Mouse (Mus musculus): Measurements from ENCODE around the gene Dnmt3a. TPM values are rescaled to one million over a fixed set of nuclear protein-coding genes. Genes with fewer than 3 reads are reported as not detected.

Dnmt3a gene
- polyA plus RNA-seq, 1 experiment from 2014 or later = 55.1 TPM

DNA sequence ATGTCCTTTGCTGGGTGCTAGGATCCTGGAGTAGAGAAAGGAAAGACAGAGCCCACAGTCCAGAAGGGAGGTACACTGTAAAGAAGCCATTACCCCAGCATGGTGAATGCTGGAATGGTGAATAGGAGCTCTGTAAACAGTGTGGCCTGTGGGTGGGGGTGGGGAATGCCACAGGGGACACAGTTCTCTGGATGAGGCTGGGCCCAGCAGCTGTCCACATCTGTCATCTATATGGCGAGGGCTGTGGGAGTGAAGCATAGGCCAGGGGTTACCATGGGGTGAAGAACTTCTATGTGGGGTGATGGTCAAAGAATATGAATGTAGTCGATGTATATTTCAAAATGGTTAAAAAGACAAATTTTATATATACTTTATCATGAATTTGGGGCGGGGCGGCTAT is 52.9 kb downstream of the Dnmt3a start:
- no peak for ATAC-seq (replicated peaks; ENCODE audit: extremely low read depth, insufficient read depth, low FRiP score)
- peaks cover 25% of the 10 kb centered on the region for H3K36me3 ChIP-seq (ENCODE audit: control insufficient read depth, insufficient read depth)
- WGBS = 95% methylated on average over 4 of the region's 4 CpGs
- H3K4me3 ChIP-seq (ENCODE audit: low read length) = no peak overlapping the region
- no peaks in the 10 kb centered on the region for H3K9me3 ChIP-seq (replicated peaks; ENCODE audit: control insufficient read depth, low read length)
- no peak overlapping the region for H3K9ac ChIP-seq (ENCODE audit: low read length)
- H3K4me2 ChIP-seq (ENCODE audit: low read depth, low read length) = no peak overlapping the region
- H3K4me1 ChIP-seq (ENCODE audit: control insufficient read depth, insufficient read depth, low read length) = peaks cover 43% of the 10 kb centered on the region
- H3K27me3 ChIP-seq (ENCODE audit: control insufficient read depth, insufficient read depth, low read length) = no peaks in the 10 kb centered on the region
- no peak overlapping the region for H3K27ac ChIP-seq (ENCODE audit: low read length)

DNA sequence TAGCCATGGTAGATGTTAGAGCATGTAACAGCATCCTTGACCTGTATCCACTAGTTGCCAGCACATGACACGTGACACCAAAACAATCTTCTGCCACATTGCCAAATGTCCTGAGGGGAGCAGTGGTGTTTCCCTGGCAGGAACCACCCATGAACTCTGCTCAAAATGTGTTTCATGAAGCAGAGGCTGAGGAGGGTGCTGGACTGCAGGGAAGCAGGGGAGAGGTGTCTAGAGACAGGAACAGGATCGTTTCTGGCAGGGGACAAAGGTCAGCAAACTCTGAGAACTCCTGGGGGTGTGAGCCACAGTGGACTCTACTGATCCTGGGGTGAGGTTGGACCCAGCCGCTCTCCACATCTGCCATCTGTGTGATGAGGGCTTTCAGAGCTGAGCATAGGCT is 53.7 kb downstream of the Dnmt3a start:
- ATAC-seq (replicated peaks; ENCODE audit: extremely low read depth, insufficient read depth, low FRiP score) = no peak
- no peak overlapping the region for H3K27ac ChIP-seq (ENCODE audit: low read length)
- H3K4me1 ChIP-seq (ENCODE audit: control insufficient read depth, insufficient read depth, low read length) = peaks cover 38% of the 10 kb centered on the region
- WGBS = 66% methylated on average over 3 of the region's 3 CpGs
- H3K4me2 ChIP-seq (ENCODE audit: low read depth, low read length) = no peak overlapping the region
- H3K36me3 ChIP-seq (ENCODE audit: control insufficient read depth, insufficient read depth) = peaks cover 25% of the 10 kb centered on the region
- H3K4me3 ChIP-seq (ENCODE audit: low read length) = no peak overlapping the region
- H3K9ac ChIP-seq (ENCODE audit: low read length) = no peak overlapping the region
- H3K9me3 ChIP-seq (replicated peaks; ENCODE audit: control insufficient read depth, low read length) = no peaks in the 10 kb centered on the region
- no peaks in the 10 kb centered on the region for H3K27me3 ChIP-seq (ENCODE audit: control insufficient read depth, insufficient read depth, low read length)

DNA sequence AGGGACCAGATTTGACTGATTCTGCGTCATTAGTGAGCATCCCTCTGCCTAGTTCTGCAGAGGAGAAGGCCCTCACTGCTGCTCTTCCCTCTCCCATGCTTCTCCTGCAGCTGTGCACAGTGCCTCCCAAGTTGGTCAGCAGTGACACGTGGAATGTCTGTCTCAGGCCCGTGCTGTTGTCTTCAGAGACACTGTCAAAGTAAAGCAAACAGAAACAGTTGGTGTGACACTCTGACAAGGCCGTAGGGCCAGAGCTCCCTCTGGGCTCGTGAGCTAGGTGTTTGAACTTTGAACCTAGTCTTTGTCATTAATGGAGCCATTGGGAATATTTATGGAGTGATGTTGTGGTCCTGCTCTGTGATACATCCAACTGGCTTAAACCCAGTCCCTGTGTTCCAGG is 54.2 kb downstream of the Dnmt3a start:
- Histone ChIP-seq H3K4me2 (ENCODE audit: low read depth, low read length) (no peak overlapping the region), H3K27ac (ENCODE audit: low read length) (no peak overlapping the region), H3K4me1 (ENCODE audit: control insufficient read depth, insufficient read depth, low read length) (peaks cover 34% of the 10 kb centered on the region), H3K9ac (ENCODE audit: low read length) (no peak overlapping the region), H3K27me3 (ENCODE audit: control insufficient read depth, insufficient read depth, low read length) (no peaks in the 10 kb centered on the region), H3K4me3 (ENCODE audit: low read length) (no peak overlapping the region), H3K9me3 (replicated peaks; ENCODE audit: control insufficient read depth, low read length) (no peaks in the 10 kb centered on the region), H3K36me3 (ENCODE audit: control insufficient read depth, insufficient read depth) (peaks cover 25% of the 10 kb centered on the region)
- no peak for ATAC-seq (replicated peaks; ENCODE audit: extremely low read depth, insufficient read depth, low FRiP score)
- WGBS = 76% methylated on average over 5 of the region's 5 CpGs

DNA sequence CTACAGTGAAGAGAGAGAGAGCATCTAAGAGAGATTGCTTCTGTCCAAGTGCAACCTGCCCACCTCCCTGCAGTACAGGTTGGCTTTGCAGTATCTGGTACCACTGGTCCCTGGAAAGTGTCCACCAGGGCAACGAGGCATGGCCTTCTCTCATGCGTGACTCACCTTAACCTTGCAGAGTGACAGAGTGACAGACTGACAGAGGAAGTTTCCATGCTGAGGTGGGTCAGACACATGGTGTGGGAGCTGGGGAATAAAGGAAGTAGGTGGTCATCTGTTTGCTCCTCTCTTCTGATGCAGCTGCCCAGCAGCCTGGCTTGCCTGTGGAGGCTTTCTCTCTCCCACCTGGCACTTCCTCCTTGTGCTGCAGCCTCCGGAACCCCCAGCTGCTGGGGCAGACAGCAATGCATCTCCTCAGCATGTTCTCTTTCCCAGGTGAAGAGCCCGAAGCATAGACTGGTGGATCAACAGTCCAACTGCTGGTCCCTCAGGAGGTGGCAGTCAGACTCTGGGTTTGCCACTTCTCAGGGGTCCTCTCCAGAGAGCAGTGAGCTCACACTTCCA is 55.9 kb downstream of the Dnmt3a start:
- 74% methylated on average over 4 of the region's 4 CpGs for WGBS

DNA sequence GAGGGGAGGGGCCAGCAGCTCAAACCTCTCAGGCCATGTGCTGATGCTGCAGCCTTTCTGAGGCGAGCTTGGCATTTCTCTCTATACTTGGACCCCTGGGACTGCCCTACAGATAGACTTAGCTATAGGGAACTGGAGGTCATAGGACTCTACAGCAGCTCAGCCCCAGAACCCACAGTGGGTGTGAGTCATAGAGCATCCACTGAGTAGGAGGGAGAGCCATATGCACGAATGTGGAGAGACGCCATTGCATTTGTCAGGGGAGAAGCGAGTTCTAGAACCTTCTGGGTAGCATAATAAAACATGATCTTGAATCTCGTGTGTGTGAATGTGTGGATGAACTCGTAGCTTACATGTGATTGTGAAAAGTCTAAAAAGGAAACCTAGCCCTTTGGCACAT is 56.4 kb downstream of the Dnmt3a start:
- no peak overlapping the region for H3K4me3 ChIP-seq (ENCODE audit: low read length)
- H3K9ac ChIP-seq (ENCODE audit: low read length) = no peak overlapping the region; the same call in 1 of the 2 replicates
- H3K27ac ChIP-seq (ENCODE audit: low read length) = no peak overlapping the region
- ATAC-seq (replicated peaks; ENCODE audit: extremely low read depth, insufficient read depth, low FRiP score) = no peak
- H3K27me3 ChIP-seq (ENCODE audit: control insufficient read depth, insufficient read depth, low read length) = no peaks in the 10 kb centered on the region
- H3K9me3 ChIP-seq (replicated peaks; ENCODE audit: control insufficient read depth, low read length) = no peaks in the 10 kb centered on the region
- peaks cover 30% of the 10 kb centered on the region for H3K36me3 ChIP-seq (ENCODE audit: control insufficient read depth, insufficient read depth)
- H3K4me2 ChIP-seq (ENCODE audit: low read depth, low read length) = no peak overlapping the region
- H3K4me1 ChIP-seq (ENCODE audit: control insufficient read depth, insufficient read depth, low read length) = peaks cover 20% of the 10 kb centered on the region
- 82% methylated on average over 6 of the region's 6 CpGs for WGBS

More for the DNA sequence above, 55.9 kb downstream of the Dnmt3a start:
- no peak overlapping the region for H3K27ac ChIP-seq (ENCODE audit: low read length)
- H3K9ac ChIP-seq (ENCODE audit: low read length) = no peak overlapping the region; the same call in 1 of the 2 replicates
- no peak overlapping the region for H3K4me2 ChIP-seq (ENCODE audit: low read depth, low read length)
- no peak overlapping the region for H3K4me3 ChIP-seq (ENCODE audit: low read length)
- H3K36me3 ChIP-seq (ENCODE audit: control insufficient read depth, insufficient read depth) = peaks cover 30% of the 10 kb centered on the region
- peaks cover 24% of the 10 kb centered on the region for H3K4me1 ChIP-seq (ENCODE audit: control insufficient read depth, insufficient read depth, low read length)
- H3K9me3 ChIP-seq (replicated peaks; ENCODE audit: control insufficient read depth, low read length) = no peaks in the 10 kb centered on the region
- no peaks in the 10 kb centered on the region for H3K27me3 ChIP-seq (ENCODE audit: control insufficient read depth, insufficient read depth, low read length)
- ATAC-seq (replicated peaks; ENCODE audit: extremely low read depth, insufficient read depth, low FRiP score) = no peak

DNA sequence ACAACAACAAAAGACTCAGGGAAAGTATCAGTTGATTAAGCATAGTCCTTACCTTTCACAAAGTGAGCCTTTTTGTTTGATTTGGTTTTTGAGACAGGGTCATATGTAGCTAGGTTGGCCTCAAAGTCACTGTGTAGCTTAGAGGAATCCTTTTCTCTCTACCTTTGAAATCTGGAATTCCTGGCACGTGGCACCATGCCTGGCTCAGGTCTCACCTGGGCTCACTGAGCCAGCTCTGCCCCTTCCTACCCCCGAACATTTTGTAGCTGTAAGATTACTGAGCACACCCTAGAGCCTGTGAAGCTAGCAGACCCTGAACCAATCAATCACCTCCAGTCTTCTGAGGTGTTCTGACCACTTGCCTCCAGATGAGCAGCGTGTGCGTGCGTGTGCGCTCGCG is 58.4 kb downstream of the Dnmt3a start:
- Histone ChIP-seq H3K4me3 (ENCODE audit: low read length) (no peak overlapping the region), H3K4me1 (ENCODE audit: control insufficient read depth, insufficient read depth, low read length) (peaks cover 29% of the 10 kb centered on the region), H3K27me3 (ENCODE audit: control insufficient read depth, insufficient read depth, low read length) (no peaks in the 10 kb centered on the region), H3K36me3 (ENCODE audit: control insufficient read depth, insufficient read depth) (peaks cover 31% of the 10 kb centered on the region), H3K27ac (ENCODE audit: low read length) (no peak overlapping the region), H3K9me3 (replicated peaks; ENCODE audit: control insufficient read depth, low read length) (no peaks in the 10 kb centered on the region), H3K4me2 (ENCODE audit: low read depth, low read length) (no peak overlapping the region), H3K9ac (ENCODE audit: low read length) (no peak overlapping the region)
- WGBS = 89% methylated on average over 8 of the region's 8 CpGs
- ATAC-seq (replicated peaks; ENCODE audit: extremely low read depth, insufficient read depth, low FRiP score) = no peak

DNA sequence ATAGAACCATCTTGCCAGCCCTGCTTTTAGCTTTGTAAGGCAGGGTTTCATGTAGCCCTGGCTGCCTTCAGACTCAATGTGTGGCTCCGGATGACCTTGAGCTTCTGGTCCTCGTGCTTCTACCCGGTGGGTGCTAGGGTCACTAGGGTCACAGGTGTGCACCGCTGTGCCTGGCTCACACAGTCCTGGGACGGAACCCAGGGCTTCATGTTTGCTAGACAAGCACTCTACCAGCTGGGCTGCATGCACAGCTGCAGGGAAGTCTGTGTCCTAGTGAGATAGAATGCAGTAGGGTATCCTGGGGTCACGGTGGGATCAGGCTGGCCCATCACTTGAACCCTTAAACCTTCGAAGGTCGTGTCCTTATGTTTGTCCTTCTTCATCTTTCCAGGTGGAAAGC is 59.8 kb downstream of the Dnmt3a start:
- Histone ChIP-seq H3K9ac (ENCODE audit: low read length) (no peak overlapping the region), H3K4me2 (ENCODE audit: low read depth, low read length) (no peak overlapping the region), H3K9me3 (replicated peaks; ENCODE audit: control insufficient read depth, low read length) (no peaks in the 10 kb centered on the region), H3K4me1 (ENCODE audit: control insufficient read depth, insufficient read depth, low read length) (peaks cover 41% of the 10 kb centered on the region), H3K4me3 (ENCODE audit: low read length) (no peak overlapping the region), H3K27me3 (ENCODE audit: control insufficient read depth, insufficient read depth, low read length) (no peaks in the 10 kb centered on the region), H3K27ac (ENCODE audit: low read length) (no peak overlapping the region), H3K36me3 (ENCODE audit: control insufficient read depth, insufficient read depth) (peaks cover 25% of the 10 kb centered on the region)
- ATAC-seq (replicated peaks; ENCODE audit: extremely low read depth, insufficient read depth, low FRiP score) = no peak
- WGBS = 86% methylated on average over 8 of the region's 8 CpGs

DNA sequence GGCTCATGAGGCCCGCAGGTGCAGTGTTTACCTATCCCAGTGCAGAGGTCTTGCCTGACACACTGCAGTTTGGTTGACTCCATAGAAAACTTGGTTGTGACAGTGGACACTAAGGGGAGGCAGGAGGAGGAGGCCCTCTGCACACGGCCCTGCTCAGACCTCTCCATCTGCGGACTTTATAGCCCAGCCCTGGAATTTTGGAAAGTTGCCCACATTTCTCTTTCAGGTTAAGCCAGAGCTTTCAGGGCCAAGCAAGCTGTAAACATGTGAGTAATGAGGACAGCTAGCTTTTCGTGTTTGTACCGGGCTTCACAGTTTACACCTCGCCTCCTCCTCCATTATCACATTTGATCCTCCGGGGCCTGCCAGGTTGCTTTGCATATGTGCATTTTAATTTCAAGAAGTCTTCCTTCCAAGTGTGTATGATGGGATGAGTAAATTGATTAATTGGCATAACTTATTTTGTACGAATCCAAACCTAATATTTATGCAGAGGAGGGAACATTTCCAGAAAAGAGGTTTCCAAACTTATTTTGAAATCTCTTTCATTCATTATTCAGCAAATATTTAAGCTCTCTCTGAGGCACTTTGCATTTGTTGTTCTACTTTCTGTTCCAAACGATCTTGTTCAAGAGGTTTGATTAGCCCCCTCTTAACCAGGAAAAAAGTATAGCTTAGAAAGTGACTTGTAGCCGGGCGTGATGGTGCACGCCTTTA is 61.0 kb downstream of the Dnmt3a start:
- Histone ChIP-seq H3K4me2 (ENCODE audit: low read depth, low read length) (no peak overlapping the region), H3K36me3 (ENCODE audit: control insufficient read depth, insufficient read depth) (peaks cover 19% of the 10 kb centered on the region), H3K4me3 (ENCODE audit: low read length) (no peak overlapping the region), H3K4me1 (ENCODE audit: control insufficient read depth, insufficient read depth, low read length) (peaks cover 53% of the 10 kb centered on the region), H3K27me3 (ENCODE audit: control insufficient read depth, insufficient read depth, low read length) (no peaks in the 10 kb centered on the region), H3K27ac (ENCODE audit: low read length) (peak overlapping the region; percentile 74), H3K9me3 (replicated peaks; ENCODE audit: control insufficient read depth, low read length) (no peaks in the 10 kb centered on the region), H3K9ac (ENCODE audit: low read length) (no peak overlapping the region)
- WGBS = 54% methylated on average over 12 of the region's 12 CpGs
- ATAC-seq (replicated peaks; ENCODE audit: extremely low read depth, insufficient read depth, low FRiP score) = peak; percentile 19; the same call in 1 of the 2 replicates

DNA sequence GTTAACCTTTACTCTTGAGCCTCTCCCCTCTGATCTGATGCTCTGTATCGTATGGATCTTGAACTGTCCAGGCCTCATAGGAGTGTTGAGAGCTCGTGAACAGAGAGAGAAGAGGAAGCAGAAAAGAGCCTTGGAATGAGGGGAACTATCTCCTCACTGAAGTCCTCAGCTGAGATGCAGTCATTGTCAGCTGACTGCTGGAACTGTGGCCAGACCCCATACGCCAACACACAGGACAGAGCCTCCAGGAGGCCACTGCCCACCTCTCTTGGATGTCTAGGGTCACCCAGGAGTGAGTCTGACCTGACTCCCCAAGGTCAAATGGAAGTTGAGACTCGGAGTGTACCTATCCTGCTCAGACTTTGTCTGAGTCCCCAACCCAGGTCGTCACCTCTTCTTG is 62.3 kb downstream of the Dnmt3a start:
- ATAC-seq (replicated peaks; ENCODE audit: extremely low read depth, insufficient read depth, low FRiP score) = no peak
- Histone ChIP-seq H3K4me3 (ENCODE audit: low read length) (no peak overlapping the region), H3K9ac (ENCODE audit: low read length) (peak overlapping the region; percentile 2; the same call in 1 of the 2 replicates), H3K9me3 (replicated peaks; ENCODE audit: control insufficient read depth, low read length) (no peaks in the 10 kb centered on the region), H3K4me2 (ENCODE audit: low read depth, low read length) (no peak overlapping the region), H3K36me3 (ENCODE audit: control insufficient read depth, insufficient read depth) (peaks cover 13% of the 10 kb centered on the region; the same call in 1 of the 2 replicates), H3K27ac (ENCODE audit: low read length) (peak overlapping the region; percentile 87), H3K4me1 (ENCODE audit: control insufficient read depth, insufficient read depth, low read length) (peaks cover 66% of the 10 kb centered on the region), H3K27me3 (ENCODE audit: control insufficient read depth, insufficient read depth, low read length) (no peaks in the 10 kb centered on the region)
- 52% methylated on average over 5 of the region's 5 CpGs for WGBS

All from heart, embryonic 16.5 days (tissue).